Mouse (Mus musculus) CH12.LX (cell line): ENCODE data around the gene Olfr1065. TPM values are rescaled to one million over a fixed set of nuclear protein-coding genes. Genes with fewer than 3 reads are reported as not detected.
"Not testable (repeated sequence)": the region's sequence is repeated elsewhere in the genome, so short reads cannot be mapped to it uniquely, and the experiment has no call there.

Experiments used
- DNase-seq: peaks from one replicate; pipeline ENCODE4 v3.0.0-alpha.2; 2013; ENCODE audit errors: extremely low read depth
- H3K27ac ChIP-seq: 2 replicates; pipeline ENCODE4 v1.5.1; 2012; ENCODE audit warnings: low read depth, mild to moderate bottlenecking, control low read depth, moderate library complexity; ENCODE audit not compliant: insufficient read depth
- H3K27me3 ChIP-seq: replicated peaks from 2 replicates; pipeline ENCODE3; 2012; ENCODE audit warnings: inconsistent platforms
- H3K36me3 ChIP-seq, 2 experiments: replicated peaks in 1 of 2; 2 replicates each; pipeline versions ENCODE3 to v1.6.1; 2012; ENCODE audit warnings: inconsistent platforms in 1 of 2, low read length in 1 of 2, mild to moderate bottlenecking in 1 of 2, mixed read lengths in 1 of 2, moderate library complexity in 1 of 2; ENCODE audit not compliant: control insufficient read depth in 1 of 2, insufficient read depth in 1 of 2
- H3K4me1 ChIP-seq, 2 experiments: 2 replicates each; pipeline ENCODE4 v1.6.1; 2012; ENCODE audit warnings: inconsistent platforms in 1 of 2, moderate library complexity in 1 of 2; ENCODE audit not compliant: insufficient read depth in 2 of 2, control insufficient read depth in 1 of 2
- H3K4me2 ChIP-seq: 2 replicates; pipeline ENCODE4 v1.6.1; 2012; ENCODE audit warnings: low read depth, mild to moderate bottlenecking, control low read depth; ENCODE audit not compliant: poor library complexity, insufficient read depth, severe bottlenecking
- H3K4me3 ChIP-seq, 3 experiments: fragments of 150-350 bp in 1 of 3; sonication (generic) in 1 of 3; replicated peaks in 1 of 3; 2 replicates each; pipeline versions ENCODE3 to v1.5.1; 2011 to 2012; ENCODE audit warnings: low read depth in 2 of 3, low read length in 2 of 3, mild to moderate bottlenecking in 2 of 3, moderate library complexity in 2 of 3, control low read depth in 1 of 3, improper control_type of control experiment in 1 of 3, inconsistent platforms in 1 of 3, mixed read lengths in 1 of 3; ENCODE audit not compliant: poor library complexity in 1 of 3
- H3K79me2 ChIP-seq: replicated peaks from 2 replicates; pipeline ENCODE4 v1.6.1; 2012; ENCODE audit warnings: mild to moderate bottlenecking, moderate library complexity; ENCODE audit not compliant: control insufficient read depth, poor library complexity, insufficient read depth, severe bottlenecking; ENCODE audit errors: extremely low read depth
- H3K9ac ChIP-seq: 2 replicates; pipeline ENCODE4 v1.6.1; 2012; ENCODE audit warnings: low read depth, mild to moderate bottlenecking, control low read depth, moderate library complexity; ENCODE audit not compliant: insufficient read depth
- H3K9me3 ChIP-seq: replicated peaks from 2 replicates; pipeline ENCODE3; 2012; ENCODE audit warnings: low read length, inconsistent platforms, mixed read lengths
- BHLHE40 ChIP-seq: IDR thresholded peaks from 2 replicates; pipeline ENCODE4 v1.6.1; 2011; ENCODE audit warnings: mild to moderate bottlenecking, low read depth, low read length, improper control_type of control experiment
- EP300 ChIP-seq: IDR thresholded peaks from 2 replicates; pipeline ENCODE4 v1.6.1; 2011; ENCODE audit warnings: low read length, improper control_type of control experiment
- ETS1 ChIP-seq: conservative IDR thresholded peaks from 2 replicates; pipeline ENCODE4 v1.6.1; 2012; ENCODE audit warnings: low read depth, mild to moderate bottlenecking, inconsistent platforms, low read length, improper control_type of control experiment, moderate library complexity
- GABPA ChIP-seq: IDR thresholded peaks from 2 replicates; pipeline ENCODE4 v1.6.1; 2012; ENCODE audit warnings: low read depth, low read length, improper control_type of control experiment, inconsistent platforms; ENCODE audit not compliant: insufficient replicate concordance
- IRF4 ChIP-seq: IDR thresholded peaks from 2 replicates; pipeline ENCODE4 v1.6.1; 2014; ENCODE audit warnings: low read depth, mild to moderate bottlenecking, inconsistent platforms, low read length, improper control_type of control experiment
- KAT2A ChIP-seq: IDR thresholded peaks from 2 replicates; pipeline ENCODE4 v1.6.1; 2012; ENCODE audit warnings: low read length, improper control_type of control experiment, inconsistent platforms; ENCODE audit not compliant: insufficient replicate concordance
- MYC ChIP-seq: IDR thresholded peaks from 2 replicates; pipeline ENCODE4 v1.6.1; 2011; ENCODE audit warnings: low read depth, mild to moderate bottlenecking, improper control_type of control experiment, low read length
- NELFE ChIP-seq: IDR thresholded peaks from 2 replicates; pipeline ENCODE4 v1.6.1; 2011; ENCODE audit warnings: low read depth, low read length, improper control_type of control experiment
- NRF1 ChIP-seq: IDR thresholded peaks from 2 replicates; pipeline ENCODE4 v1.6.1; 2014; ENCODE audit warnings: low read depth, mild to moderate bottlenecking, inconsistent platforms, low read length, improper control_type of control experiment, moderate library complexity
- PAX5 ChIP-seq: IDR thresholded peaks from 2 replicates; pipeline ENCODE4 v1.6.1; 2012; ENCODE audit warnings: low read length, inconsistent platforms, mixed read lengths
- RAD21 ChIP-seq: IDR thresholded peaks from 2 replicates; pipeline ENCODE4 v1.6.1; 2011; ENCODE audit warnings: low read depth, mild to moderate bottlenecking, low read length, improper control_type of control experiment, moderate library complexity
- RCOR1 ChIP-seq: conservative IDR thresholded peaks from 2 replicates; pipeline ENCODE4 v1.6.1; 2012; ENCODE audit warnings: low read depth, mild to moderate bottlenecking, inconsistent platforms, low read length, improper control_type of control experiment
- SMC3 ChIP-seq: IDR thresholded peaks from 2 replicates; pipeline ENCODE4 v1.6.1; 2011; ENCODE audit warnings: low read depth, low read length, improper control_type of control experiment
- TBP ChIP-seq: conservative IDR thresholded peaks from 2 replicates; pipeline ENCODE4 v1.6.1; 2011; ENCODE audit warnings: low read depth, low read length, improper control_type of control experiment
- UBTF ChIP-seq: IDR thresholded peaks from 2 replicates; pipeline ENCODE4 v1.6.1; 2012; ENCODE audit warnings: low read depth, mild to moderate bottlenecking, inconsistent platforms, low read length, improper control_type of control experiment, moderate library complexity
- ZC3H11A ChIP-seq: IDR thresholded peaks from 2 replicates; pipeline ENCODE4 v1.6.1; 2012; ENCODE audit warnings: low read depth, mild to moderate bottlenecking, inconsistent platforms, low read length, improper control_type of control experiment
- ZNF384 ChIP-seq: IDR thresholded peaks from 2 replicates; pipeline ENCODE4 v1.6.1; 2012; ENCODE audit warnings: low read depth, low read length, improper control_type of control experiment, inconsistent platforms
- dilution Hi-C: fragments of 300-500 bp; cut with MboI; formaldehyde crosslinking; loops from 2 replicates; pipeline ENCODE4 v1.14.3; 2020; ENCODE audit warnings: low sequenced_read_pairs; ENCODE audit not compliant: extremely low pct_unique_long_range_greater_than_20kb, extremely low pct_ligation_motif_present
- in situ Hi-C: fragments of 300-500 bp; cut with MboI; formaldehyde crosslinking; loops from 3 replicates; pipeline ENCODE4 v1.14.3; 2019; ENCODE audit warnings: low sequenced_read_pairs, low pct_ligation_motif_present, low pct_unique_long_range_greater_than_20kb, mixed read lengths
- polyA plus RNA-seq: library from polyadenylated mRNA; unstranded; fragments of >175 nt; gene quantifications from 2 replicates; pipeline ENCODE4 v1.2.1, GENCODE M21; 2012; ENCODE audit warnings: low read depth; ENCODE audit not compliant: insufficient read length
- total RNA-seq, 2 experiments: library from RNA; depleted of rRNA; stranded (reverse); fragments of 300-350 nt in 1 of 2; fragments of >200 nt in 1 of 2; gene quantifications; 2 replicates each; pipeline ENCODE4 v1.2.3; 2012 to 2014

Olfr1065 gene
- total and polyA plus RNA-seq, 3 experiments: not detected

GRCm38 (mm10) chr2:86428511-86428910 lies 21.9 kb downstream of the Olfr1065 start:
- H3K4me2 ChIP-seq, H3K4me1 ChIP-seq, H3K4me3 ChIP-seq, H3K27ac ChIP-seq, H3K9me3 ChIP-seq, H3K27me3 ChIP-seq, H3K79me2 ChIP-seq, in situ Hi-C loops, H3K36me3 ChIP-seq, H3K9ac ChIP-seq, dilution Hi-C loops, DNase-seq: not testable (repeated sequence)

GRCm38 (mm10) chr2:86426649-86427048 lies 23.7 kb downstream of the Olfr1065 start, which contains the start of gene Olfr1062:
Olfr1062 (minus strand) TSS chr2:86426749.
- in situ Hi-C loops, H3K36me3 ChIP-seq, H3K9ac ChIP-seq, H3K4me1 ChIP-seq, H3K27me3 ChIP-seq, dilution Hi-C loops, DNase-seq, H3K4me3 ChIP-seq, H3K27ac ChIP-seq, H3K79me2 ChIP-seq, H3K4me2 ChIP-seq, H3K9me3 ChIP-seq: not testable (repeated sequence)

GRCm38 (mm10) chr2:86413950-86414349 lies 36.4 kb downstream of the Olfr1065 start, which contains the start of gene Olfr1061:
Olfr1061 (minus strand) TSS chr2:86414050.
- H3K9me3 ChIP-seq: peaks cover 8% of the 10 kb centered on the region
- H3K4me1 ChIP-seq: no peaks in the 10 kb centered on the region
- no peak within 1 kb of the TSS for H3K27ac ChIP-seq
- H3K27me3 ChIP-seq: no peaks in the 10 kb centered on the region
- no peak within 1 kb of the TSS for H3K4me3 ChIP-seq
- no peaks in the 10 kb centered on the region for H3K79me2 ChIP-seq
- in situ Hi-C loops (no loop called here), dilution Hi-C loops (no loop called here)
- H3K4me2 ChIP-seq: no peak within 1 kb of the TSS
- H3K9ac ChIP-seq: no peak within 1 kb of the TSS
- no peaks in the 10 kb centered on the region for H3K36me3 ChIP-seq
- no peak for DNase-seq
- TF ChIP-seq PAX5 (no peak), ZC3H11A (no peak), ETS1 (no peak), ZNF384 (no peak), UBTF (no peak), GABPA (no peak), MYC (no peak), BHLHE40 (no peak), RCOR1 (no peak), KAT2A (no peak), IRF4 (no peak), NRF1 (no peak), EP300 (no peak), RAD21 (no peak), NELFE (no peak), TBP (no peak), SMC3 (no peak)
